Mouse (Mus musculus) small intestine, adult 2 months (tissue): ENCODE data around the gene Mcub. TPM values are rescaled to one million over a fixed set of nuclear protein-coding genes. Genes with fewer than 3 reads are reported as not detected.

Experiments
- H3K27ac ChIP-seq: fragments of 200-500 bp; 2 replicates; pipeline ENCODE4 v1.5.1; 2012; ENCODE audit warnings: low read depth, low read length, control low read depth, inconsistent platforms; ENCODE audit not compliant: insufficient read depth
- H3K27me3 ChIP-seq: fragments of 200-500 bp; 2 replicates; pipeline ENCODE4 v1.6.1; 2012; ENCODE audit warnings: mild to moderate bottlenecking, moderate library complexity, low read length, inconsistent platforms; ENCODE audit not compliant: control insufficient read depth, insufficient read depth
- H3K36me3 ChIP-seq: fragments of 200-500 bp; 2 replicates; pipeline ENCODE4 v1.6.1; 2012; ENCODE audit warnings: mild to moderate bottlenecking, low read length, control low read depth, inconsistent platforms; ENCODE audit not compliant: control insufficient read depth, insufficient read depth
- H3K4me1 ChIP-seq: fragments of 200-500 bp; 2 replicates; pipeline ENCODE4 v1.6.1; 2012; ENCODE audit warnings: low read length, inconsistent platforms, mixed read lengths; ENCODE audit not compliant: control insufficient read depth, insufficient read depth, insufficient read length
- H3K4me3 ChIP-seq: fragments of 200-500 bp; 2 replicates; pipeline ENCODE4 v1.5.1; 2012; ENCODE audit warnings: low read depth, mild to moderate bottlenecking, control low read depth, inconsistent platforms, low read length, moderate library complexity
- CTCF ChIP-seq: fragments of 200-500 bp; IDR thresholded peaks from 2 replicates; pipeline ENCODE4 v1.5.1; 2012; ENCODE audit warnings: low read depth, mild to moderate bottlenecking, control low read depth, inconsistent platforms, low read length, moderate library complexity, mixed read lengths; ENCODE audit not compliant: insufficient replicate concordance, insufficient read length; ENCODE audit errors: extremely low read depth
- POLR2A ChIP-seq: fragments of 200-500 bp; IDR thresholded peaks from 2 replicates; pipeline ENCODE4 v1.6.1; 2012; ENCODE audit warnings: low read depth, mild to moderate bottlenecking, control low read depth, inconsistent platforms, low read length, moderate library complexity
- WGBS: fragments of 180-500 bp; shearing (Covaris S2); methylation state at CpG from one replicate; pipeline ENCODE4 v1.1.7; 2018; 5-methylcytosine and 5-hydroxymethylcytosine counted together
- polyA plus RNA-seq: library from polyadenylated mRNA; depleted of rRNA; stranded (reverse); fragments of >200 nt; gene quantifications from 2 replicates; pipeline ENCODE4 v1.2.3, GENCODE M21; 2012

Mcub gene
- polyA plus RNA-seq, 1 experiment: 0.96 TPM

DNA sequence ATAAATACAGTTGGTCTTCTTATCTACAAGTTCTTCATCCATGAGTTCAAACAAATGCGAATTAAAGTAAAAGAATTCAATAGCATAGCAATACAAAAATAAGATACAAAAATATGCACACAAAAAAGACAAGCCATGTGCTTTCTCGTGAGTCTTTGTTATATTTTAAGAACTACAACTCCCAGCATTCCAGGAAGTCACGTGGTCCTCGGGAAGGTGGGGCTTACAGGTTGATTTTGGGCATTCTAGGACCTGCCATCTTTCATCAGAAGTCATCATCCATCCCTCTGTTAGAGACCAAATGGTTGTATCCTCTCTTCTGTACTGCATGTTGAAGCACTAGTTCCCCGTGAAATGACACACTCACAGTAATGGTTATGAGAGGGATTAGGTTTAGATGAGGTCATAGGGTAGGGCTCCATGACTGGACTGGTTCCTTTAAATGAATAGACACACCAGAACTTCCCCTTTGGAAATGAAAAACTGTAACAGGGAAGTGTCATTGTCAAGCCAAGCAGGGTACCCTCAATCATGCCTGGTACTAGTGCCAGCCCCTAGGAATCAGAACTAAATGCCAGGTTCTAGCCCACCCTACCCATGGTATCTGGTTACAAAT, 20.7 kb downstream of the Mcub start:
- 78% methylated on average over 5 of the region's 5 CpGs for WGBS
- Histone ChIP-seq H3K36me3 (no peaks in the 10 kb centered on the region), H3K4me3 (no peak overlapping the region), H3K27ac (no peak overlapping the region), H3K27me3 (no peaks in the 10 kb centered on the region), H3K4me1 (peaks cover under 1% of the 10 kb centered on the region; the same call in 1 of the 2 replicates)
- TF ChIP-seq POLR2A (no peak), CTCF (no peak)

DNA sequence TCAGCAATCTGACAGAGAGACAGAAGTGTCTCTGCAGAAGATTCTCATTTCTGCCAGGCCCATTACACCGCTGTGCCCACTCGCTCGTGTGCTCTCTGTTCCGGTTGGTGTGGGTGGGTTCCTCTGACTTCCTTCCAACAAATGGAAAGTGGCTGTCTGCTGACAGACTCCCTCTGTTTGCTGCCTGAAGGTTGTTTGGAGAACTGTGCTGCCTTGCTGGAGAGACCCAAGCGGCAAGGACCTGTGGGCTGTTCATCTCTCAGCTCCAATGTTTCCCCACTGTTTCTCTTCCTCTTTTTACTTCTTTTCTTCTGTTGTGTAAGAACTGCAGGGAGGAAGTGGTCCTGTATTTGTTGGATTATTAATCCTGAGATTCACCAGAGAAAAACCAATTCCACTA, 21.6 kb downstream of the Mcub start:
- Histone ChIP-seq H3K4me3 (no peak overlapping the region), H3K27me3 (no peaks in the 10 kb centered on the region), H3K27ac (no peak overlapping the region), H3K36me3 (no peaks in the 10 kb centered on the region), H3K4me1 (peaks cover 3% of the 10 kb centered on the region; the same call in 1 of the 2 replicates)
- TF ChIP-seq CTCF (no peak), POLR2A (no peak)
- WGBS: 78% methylated on average over 5 of the region's 5 CpGs

- H3K4me1 ChIP-seq: peaks cover 3% of the 10 kb centered on the region; the same call in 1 of the 2 replicates
- no peaks in the 10 kb centered on the region for H3K36me3 ChIP-seq
- no peaks in the 10 kb centered on the region for H3K27me3 ChIP-seq
- H3K4me3 ChIP-seq: no peak overlapping the region
- no peak overlapping the region for H3K27ac ChIP-seq
- TF ChIP-seq CTCF (no peak), POLR2A (no peak)
- WGBS: 46% methylated on average over 5 of the region's 5 CpGs
Measured at GRCm38 (mm10) chr3:129946217-129946914, 23.6 kb downstream of the Mcub start.

- Histone ChIP-seq H3K36me3 (no peaks in the 10 kb centered on the region), H3K27ac (no peak overlapping the region), H3K4me1 (peaks cover 3% of the 10 kb centered on the region; the same call in 1 of the 2 replicates), H3K4me3 (no peak overlapping the region), H3K27me3 (no peaks in the 10 kb centered on the region)
- WGBS: 19% methylated on average over 4 of the region's 4 CpGs
- TF ChIP-seq CTCF: no peak
- TF ChIP-seq POLR2A: no peak
Measured at GRCm38 (mm10) chr3:129943813-129944212, 26.2 kb downstream of the Mcub start.

- Histone ChIP-seq H3K27ac (no peak overlapping the region), H3K36me3 (no peaks in the 10 kb centered on the region), H3K4me3 (no peak overlapping the region), H3K4me1 (peaks cover 4% of the 10 kb centered on the region; the same call in 1 of the 2 replicates), H3K27me3 (no peaks in the 10 kb centered on the region)
- TF ChIP-seq POLR2A (no peak), CTCF (no peak)
- 83% methylated on average over 1 of the region's 1 CpGs for WGBS
Measured at GRCm38 (mm10) chr3:129941291-129941690, 28.7 kb downstream of the Mcub start.

GRCm38 (mm10) chr3:129940780-129941179, 29.2 kb downstream of the Mcub start:
- Histone ChIP-seq H3K36me3 (no peaks in the 10 kb centered on the region), H3K27me3 (no peaks in the 10 kb centered on the region), H3K27ac (no peak overlapping the region), H3K4me1 (peaks cover 7% of the 10 kb centered on the region), H3K4me3 (no peak overlapping the region)
- 93% methylated on average over 2 of the region's 2 CpGs for WGBS
- no peak for TF ChIP-seq CTCF
- no peak for TF ChIP-seq POLR2A

- WGBS: 81% methylated on average over 7 of the region's 7 CpGs
- Histone ChIP-seq H3K36me3 (no peaks in the 10 kb centered on the region), H3K4me3 (no peak overlapping the region), H3K4me1 (peaks cover 5% of the 10 kb centered on the region), H3K27ac (no peak overlapping the region), H3K27me3 (no peaks in the 10 kb centered on the region)
- no peak for TF ChIP-seq CTCF
- no peak for TF ChIP-seq POLR2A
Measured at GRCm38 (mm10) chr3:129939058-129939457, 30.9 kb downstream of the Mcub start.
